Mouse (Mus musculus): ENCODE data around the gene Mup18.
"Not testable (repeated sequence)": the region's sequence is repeated elsewhere in the genome, so short reads cannot be mapped to it uniquely, and the experiment has no call there.

Gene Mup18

DNA sequence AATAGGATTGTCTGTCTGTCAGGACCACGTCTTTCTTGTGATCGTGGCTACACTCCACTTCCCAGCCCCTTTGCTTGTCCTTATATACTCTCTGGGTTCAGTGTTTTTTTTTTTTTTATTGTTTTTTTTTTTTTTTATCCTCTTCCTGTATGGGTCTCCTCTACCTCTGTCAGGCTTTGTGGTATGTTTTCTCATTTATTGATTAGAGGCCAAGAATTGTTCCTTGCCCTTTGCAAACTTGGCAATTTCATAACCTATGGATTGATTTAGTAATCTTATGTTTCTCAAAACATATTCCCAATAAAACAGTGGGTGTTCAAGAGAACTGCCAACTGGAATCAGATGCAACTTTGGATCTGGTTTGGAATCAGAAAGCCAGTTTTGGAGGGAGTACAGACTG is at the start of gene Mup18:
Mup18 (minus strand) TSS at position 101 of the 400 bp plus-strand sequence.
- not testable (repeated sequence) for DNase-seq (ENCODE audit: low read depth, low spot score)

DNA sequence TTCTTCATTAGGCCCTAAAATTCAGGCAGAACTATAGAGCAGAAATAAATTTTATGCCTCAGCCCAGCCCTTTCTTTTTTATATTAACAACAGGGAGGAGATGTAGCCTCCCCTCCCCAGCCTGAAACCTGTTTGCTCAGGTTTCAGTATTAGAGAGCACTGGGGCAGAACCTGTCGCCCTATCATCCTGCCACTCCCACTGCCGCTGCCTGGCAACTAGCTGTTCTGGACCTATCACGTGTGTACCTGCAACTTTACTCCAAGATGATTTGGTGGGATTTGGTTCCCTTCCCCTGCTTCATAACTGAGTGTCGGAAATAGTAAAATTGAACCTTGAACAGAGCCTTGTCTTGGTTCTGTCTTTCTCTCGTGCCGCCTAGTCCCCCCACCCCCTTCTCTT is 40.4 kb upstream of the Mup18 start:
- not testable (repeated sequence) for DNase-seq (ENCODE audit: low read depth, low spot score)
